Mouse (Mus musculus) thymus, adult 2 months (tissue): ENCODE data around the gene Trak1. TPM values are rescaled to one million over a fixed set of nuclear protein-coding genes. Genes with fewer than 3 reads are reported as not detected.

ENCODE experiments used
- DNase-seq: peaks from one replicate; pipeline ENCODE4 v3.0.0; 2021
- H3K27ac ChIP-seq: fragments of 200-500 bp; 2 replicates; pipeline ENCODE4 v1.5.1; 2012; ENCODE audit warnings: low read length, control low read depth; ENCODE audit not compliant: control insufficient read depth, insufficient read depth
- H3K27me3 ChIP-seq: fragments of 200-500 bp; 2 replicates; pipeline ENCODE4 v1.6.1; 2012; ENCODE audit warnings: mild to moderate bottlenecking, low read length, moderate library complexity, mixed read lengths; ENCODE audit not compliant: control insufficient read depth, insufficient read depth
- H3K36me3 ChIP-seq: fragments of 200-500 bp; 2 replicates; pipeline ENCODE4 v1.6.1; 2012; ENCODE audit warnings: mild to moderate bottlenecking, low read length, moderate library complexity; ENCODE audit not compliant: control insufficient read depth, insufficient read depth
- H3K4me1 ChIP-seq: fragments of 200-500 bp; replicated peaks from 2 replicates; pipeline ENCODE4 v1.6.1; 2012; ENCODE audit warnings: low read length; ENCODE audit not compliant: control insufficient read depth, insufficient read depth
- H3K4me3 ChIP-seq: fragments of 200-500 bp; 2 replicates; pipeline ENCODE4 v1.5.1; 2012; ENCODE audit warnings: mild to moderate bottlenecking, low read length, control low read depth, moderate library complexity; ENCODE audit not compliant: control insufficient read depth, insufficient read depth
- CTCF ChIP-seq: fragments of 200-500 bp; IDR thresholded peaks from 2 replicates; pipeline ENCODE4 v1.5.1; 2012; ENCODE audit warnings: mild to moderate bottlenecking, control low read depth, low read length, moderate library complexity, borderline replicate concordance; ENCODE audit not compliant: control insufficient read depth, poor library complexity, insufficient read depth; ENCODE audit errors: extremely low read depth
- POLR2A ChIP-seq: fragments of 200-500 bp; IDR thresholded peaks from 2 replicates; pipeline ENCODE4 v1.6.1; 2012; ENCODE audit warnings: mild to moderate bottlenecking, low read length, control low read depth, moderate library complexity; ENCODE audit not compliant: control insufficient read depth, poor library complexity, insufficient read depth; ENCODE audit errors: extremely low read depth
- whole genome bisulfite sequencing: fragments of 180-500 bp; shearing (Covaris S2); methylation state at CpG from one replicate; pipeline ENCODE4 v1.1.7; 2018; 5-methylcytosine and 5-hydroxymethylcytosine counted together
- polyA plus RNA-seq: library from polyadenylated mRNA; depleted of rRNA; stranded (reverse); fragments of >200 nt; gene quantifications from 2 replicates; pipeline ENCODE4 v1.2.3, GENCODE M21; 2012

Gene Trak1
- polyA plus RNA-seq, 1 experiment = 96.5 TPM

DNA sequence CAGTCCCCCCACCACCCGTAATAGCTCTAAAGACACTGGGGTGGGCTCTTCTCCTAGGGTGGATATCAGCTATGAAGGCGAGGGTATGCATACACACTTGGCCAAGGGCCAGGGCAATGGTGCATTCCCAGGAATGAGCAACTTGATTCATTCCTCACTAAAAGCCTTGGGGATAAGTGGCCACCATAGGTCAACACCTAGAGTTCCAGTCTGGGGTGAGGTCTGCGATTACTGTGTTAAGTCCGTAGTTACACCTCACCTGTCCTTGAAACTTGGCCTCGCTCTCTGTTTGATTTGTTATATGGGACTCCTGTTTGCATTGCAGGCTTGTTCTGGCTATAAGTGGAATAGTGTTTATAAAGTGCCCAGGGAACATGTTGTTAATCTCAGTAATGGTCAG lies 125.1 kb downstream of the Trak1 start:
- 97% methylated on average over 5 of the region's 5 CpGs for WGBS
- H3K4me3 ChIP-seq = no peak overlapping the region
- TF ChIP-seq CTCF = no peak
- TF ChIP-seq POLR2A = no peak
- DNase-seq = no peak
- H3K27ac ChIP-seq = no peak overlapping the region
- no peaks in the 10 kb centered on the region for H3K27me3 ChIP-seq
- no peaks in the 10 kb centered on the region for H3K36me3 ChIP-seq
- peaks cover 15% of the 10 kb centered on the region for H3K4me1 ChIP-seq

DNA sequence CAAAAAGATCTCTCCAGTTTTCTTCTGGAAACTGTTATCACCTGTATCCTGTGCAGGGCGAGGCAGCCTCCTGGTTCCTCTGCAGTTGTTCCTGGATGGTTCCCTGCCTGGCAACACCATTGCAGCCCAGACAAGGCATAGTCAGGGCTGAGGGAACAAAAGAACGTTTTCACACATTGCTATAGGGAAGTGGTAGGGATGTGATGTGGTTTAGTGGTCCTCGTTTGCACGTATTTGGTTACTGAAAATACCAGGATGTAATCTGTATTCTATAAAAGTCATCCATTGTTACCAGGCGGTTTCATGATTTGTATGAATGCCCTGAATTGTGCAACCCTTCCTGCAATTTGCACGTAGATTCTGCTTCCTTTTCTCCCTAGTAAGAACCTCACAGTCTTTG lies 126.3 kb downstream of the Trak1 start:
- no peak for TF ChIP-seq CTCF
- 31% methylated on average over 6 of the region's 6 CpGs for WGBS

DNA sequence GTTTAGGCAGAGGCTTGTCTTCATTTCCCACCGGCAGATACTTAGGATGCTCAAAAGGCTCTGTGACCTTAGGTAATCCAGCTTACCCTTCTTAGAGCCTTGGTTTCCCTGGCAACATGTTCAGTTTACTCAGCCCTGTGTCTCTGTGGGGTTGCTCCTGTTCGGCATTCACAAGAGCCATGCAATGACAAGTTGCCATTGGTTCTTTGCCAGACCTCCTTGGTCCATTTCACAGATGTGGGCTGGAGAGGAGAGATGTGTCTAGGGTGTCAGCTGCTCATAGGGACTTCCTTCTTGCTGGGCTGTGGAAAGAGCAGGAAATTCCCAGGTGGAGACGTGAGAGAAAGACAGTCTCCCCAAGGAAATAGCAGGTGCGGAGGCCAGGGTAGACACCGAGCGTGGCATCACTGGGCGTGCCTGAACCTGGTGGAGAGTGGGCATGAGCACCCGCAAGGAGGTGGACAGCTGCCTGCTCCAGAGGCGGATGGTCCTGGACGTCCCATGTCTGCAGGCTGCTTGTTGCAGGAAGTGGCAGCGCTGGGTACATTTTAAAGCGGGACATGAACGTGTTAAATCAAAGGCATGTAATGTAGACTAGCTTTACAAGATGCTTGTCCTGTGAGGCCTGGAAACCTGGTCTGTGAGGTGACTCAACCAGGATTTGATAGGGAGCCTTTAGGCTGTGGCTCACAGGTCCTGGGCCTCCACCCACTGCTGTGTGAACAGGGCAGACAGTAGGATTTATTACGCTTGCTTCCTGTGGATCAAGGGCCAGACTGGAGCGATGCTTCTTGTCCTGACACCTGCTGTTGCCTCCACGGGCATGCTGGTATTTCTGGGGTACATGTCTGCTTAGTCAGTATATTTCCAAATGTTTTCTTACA lies 127.2 kb downstream of the Trak1 start:
- no peaks in the 10 kb centered on the region for H3K36me3 ChIP-seq
- no peak overlapping the region for H3K27ac ChIP-seq
- 91% methylated on average over 16 of the region's 16 CpGs for WGBS
- no peak overlapping the region for H3K4me3 ChIP-seq
- H3K27me3 ChIP-seq = no peaks in the 10 kb centered on the region
- H3K4me1 ChIP-seq = peaks cover 15% of the 10 kb centered on the region
- no peak for DNase-seq
- no peak for TF ChIP-seq CTCF
- TF ChIP-seq POLR2A = no peak

More for the DNA sequence above, 126.3 kb downstream of the Trak1 start:
- no peak for DNase-seq
- H3K27ac ChIP-seq = no peak overlapping the region
- no peaks in the 10 kb centered on the region for H3K36me3 ChIP-seq
- H3K4me1 ChIP-seq = peaks cover 15% of the 10 kb centered on the region
- no peak overlapping the region for H3K4me3 ChIP-seq
- no peaks in the 10 kb centered on the region for H3K27me3 ChIP-seq

DNA sequence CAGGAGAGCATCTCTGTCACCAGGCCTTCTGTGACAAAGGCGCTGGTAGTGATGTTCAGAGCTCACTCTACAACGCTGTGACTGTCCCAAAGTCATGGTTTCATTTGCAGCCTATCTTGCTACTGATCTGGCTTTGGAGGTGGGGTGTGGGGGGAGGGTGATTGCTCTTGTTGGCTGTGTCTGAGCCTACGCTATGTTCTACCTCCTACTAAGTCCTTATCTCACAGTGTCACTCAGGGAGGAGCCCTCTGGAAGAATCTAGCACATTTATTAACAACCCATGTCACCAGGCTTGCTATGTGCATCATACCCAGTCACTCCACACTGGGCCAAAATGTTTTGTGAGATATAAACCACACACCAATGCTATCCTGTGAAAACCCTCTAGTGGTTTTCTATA lies 129.1 kb downstream of the Trak1 start:
- TF ChIP-seq CTCF = no peak
- no peak for TF ChIP-seq POLR2A
- H3K4me1 ChIP-seq = peaks cover 15% of the 10 kb centered on the region
- no peaks in the 10 kb centered on the region for H3K27me3 ChIP-seq
- H3K36me3 ChIP-seq = 0 out of 2 replicates have a peak, but pooled peaks cover 1% of the 10 kb centered on the region
- no peak overlapping the region for H3K4me3 ChIP-seq
- no peak overlapping the region for H3K27ac ChIP-seq
- WGBS = 81% methylated on average over 3 of the region's 3 CpGs
- DNase-seq = no peak

DNA sequence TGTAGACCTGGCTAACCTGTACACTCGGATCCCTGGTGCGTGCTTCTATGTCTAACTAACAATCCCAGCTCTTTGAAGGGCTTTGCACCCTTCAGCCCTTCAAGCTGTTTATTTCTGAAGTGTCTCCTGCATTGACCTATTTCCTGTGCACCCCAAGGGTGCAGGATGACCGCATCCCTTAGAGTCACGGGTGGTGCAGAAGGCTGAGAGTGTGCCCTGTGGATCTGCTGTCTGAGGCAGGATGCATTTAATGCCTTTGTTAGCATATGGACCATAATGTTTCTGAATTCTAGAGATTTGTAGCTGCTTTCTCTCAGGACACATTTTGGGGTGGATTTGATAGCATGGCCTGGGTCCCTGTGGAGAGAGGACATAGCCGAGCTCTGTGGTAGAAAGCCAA lies 129.6 kb downstream of the Trak1 start:
- no peak for TF ChIP-seq POLR2A
- no peak for TF ChIP-seq CTCF
- no peak overlapping the region for H3K27ac ChIP-seq
- 97% methylated on average over 5 of the region's 5 CpGs for WGBS
- H3K4me1 ChIP-seq = peaks cover 15% of the 10 kb centered on the region
- no peak overlapping the region for H3K4me3 ChIP-seq
- no peaks in the 10 kb centered on the region for H3K27me3 ChIP-seq
- DNase-seq = no peak
- 0 out of 2 replicates have a peak, but pooled peaks cover 6% of the 10 kb centered on the region for H3K36me3 ChIP-seq

DNA sequence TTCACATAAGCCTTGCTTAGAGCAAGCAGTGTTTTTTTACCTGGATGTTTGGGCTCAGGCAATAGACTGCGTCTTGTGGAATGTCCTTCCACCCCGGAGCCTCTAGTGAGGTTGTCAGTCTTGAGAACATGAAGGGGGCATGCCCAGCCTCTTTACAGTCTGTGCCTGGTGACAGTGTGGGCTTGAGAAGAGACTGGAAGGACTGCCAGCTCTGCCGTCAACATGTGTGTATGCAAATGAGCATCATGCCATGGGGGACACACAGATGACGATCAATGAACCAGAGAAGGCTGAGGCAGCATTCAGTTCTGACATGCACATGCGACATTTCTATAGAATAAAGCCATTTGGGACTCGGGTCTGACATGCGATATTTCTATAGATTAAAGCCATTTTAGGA lies 132.3 kb downstream of the Trak1 start:
- Histone ChIP-seq H3K27ac (no peak overlapping the region), H3K4me1 (peaks cover 8% of the 10 kb centered on the region; the same call in 1 of the 2 replicates), H3K4me3 (no peak overlapping the region), H3K27me3 (no peaks in the 10 kb centered on the region), H3K36me3 (0 out of 2 replicates have a peak, but pooled peaks cover 7% of the 10 kb centered on the region)
- 94% methylated on average over 7 of the region's 7 CpGs for WGBS
- DNase-seq = no peak
- no peak for TF ChIP-seq CTCF
- no peak for TF ChIP-seq POLR2A
